Mouse (Mus musculus) hindbrain, embryonic 11.5 days (tissue): ENCODE measurements around the gene Tmem209. TPM values are rescaled to one million over a fixed set of nuclear protein-coding genes. Genes with fewer than 3 reads are reported as not detected.

Source experiments
- ATAC-seq: fragments of 200-750 bp; cut with Nextera tagmentation; 2 replicates; pipeline ENCODE4 v1.8.0; 2017; ENCODE audit warnings: mild to moderate bottlenecking, moderate TSS enrichment, moderate library complexity; ENCODE audit not compliant: low FRiP score
- DNase-seq: peaks from one replicate; pipeline ENCODE4 v3.0.0-alpha.2; 2015; ENCODE audit warnings: low spot score
- H3K27ac ChIP-seq: fragments of 300-500 bp; sonication (generic); 2 replicates; pipeline ENCODE4 v1.5.1; 2014; ENCODE audit warnings: mild to moderate bottlenecking, low read depth, low read length
- H3K27me3 ChIP-seq: fragments of 300-500 bp; sonication (generic); 2 replicates; pipeline ENCODE4 v1.6.1; 2014; ENCODE audit warnings: mild to moderate bottlenecking, low read length, moderate library complexity, mixed read lengths; ENCODE audit not compliant: control insufficient read depth, insufficient read depth
- H3K36me3 ChIP-seq: fragments of 300-500 bp; sonication (generic); 2 replicates; pipeline ENCODE4 v1.6.1; 2014; ENCODE audit warnings: mild to moderate bottlenecking, low read length, moderate library complexity, mixed read lengths; ENCODE audit not compliant: control insufficient read depth, insufficient read depth
- H3K4me1 ChIP-seq: fragments of 300-500 bp; sonication (generic); replicated peaks from 2 replicates; pipeline ENCODE4 v1.6.1; 2014; ENCODE audit warnings: low read length, mixed read lengths; ENCODE audit not compliant: control insufficient read depth, insufficient read depth
- H3K4me2 ChIP-seq: fragments of 300-500 bp; sonication (generic); replicated peaks from 2 replicates; pipeline ENCODE4 v1.6.1; 2014; ENCODE audit warnings: mild to moderate bottlenecking, low read depth, low read length
- H3K4me3 ChIP-seq: fragments of 300-500 bp; sonication (generic); 2 replicates; pipeline ENCODE4 v1.5.1; 2014; ENCODE audit warnings: low read depth, low read length
- H3K9ac ChIP-seq: fragments of 300-500 bp; sonication (generic); 2 replicates; pipeline ENCODE4 v1.6.1; 2014; ENCODE audit warnings: low read depth, low read length
- H3K9me3 ChIP-seq: fragments of 300-500 bp; sonication (generic); 2 replicates; pipeline ENCODE4 v1.6.1; 2016; ENCODE audit warnings: low read length; ENCODE audit not compliant: control insufficient read depth
- WGBS: fragments of 180-500 bp; shearing (Covaris S2); extraction: QIAGEN DNeasy Blood & Tissue Kit; methylation state at CpG from one replicate; pipeline ENCODE4 v1.1.7; 2014; 5-methylcytosine and 5-hydroxymethylcytosine counted together
- polyA plus RNA-seq: library from polyadenylated mRNA; unstranded; fragments of >200 nt; fragmentation: Nextera tagmentation; extraction: Ambion mirVana; gene quantifications from 2 replicates; pipeline ENCODE4 v1.2.1, GENCODE M21; 2014

The Tmem209 gene
- polyA plus RNA-seq, 1 experiment from 2014 or later, result 47.9 TPM

DNA sequence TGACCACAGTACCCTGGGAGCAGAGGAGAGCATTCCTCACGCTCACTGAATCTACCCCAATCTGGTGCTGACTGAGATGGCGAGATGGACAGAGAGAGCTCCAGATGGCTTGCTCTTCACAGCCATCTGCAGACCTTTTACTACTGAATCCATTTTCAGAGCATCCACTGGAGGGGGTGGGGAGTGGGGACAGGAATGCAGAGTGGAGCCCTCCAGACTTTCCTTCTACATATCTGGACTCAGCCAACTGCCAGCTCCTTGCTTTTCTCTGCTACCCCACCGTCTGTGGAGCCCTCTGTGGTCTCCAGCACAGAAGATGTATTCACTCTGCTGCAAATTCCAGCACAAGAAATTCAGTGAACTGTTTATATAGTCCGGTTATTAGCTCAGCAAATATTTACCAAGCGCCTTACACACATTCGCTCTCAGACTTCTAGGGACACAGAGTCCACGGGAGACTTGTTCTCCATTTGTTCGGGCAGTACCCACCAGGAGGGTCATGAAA is 32.3 kb downstream of the Tmem209 start:
- Histone ChIP-seq H3K27ac (no peak overlapping the region), H3K4me1 (no peaks in the 10 kb centered on the region), H3K27me3 (no peaks in the 10 kb centered on the region), H3K4me2 (no peak overlapping the region), H3K9me3 (no peaks in the 10 kb centered on the region), H3K4me3 (no peak overlapping the region), H3K9ac (no peak overlapping the region), H3K36me3 (no peaks in the 10 kb centered on the region)
- DNase-seq (no peak), ATAC-seq (no peak)
- WGBS, result 81% methylated on average over 8 of the region's 8 CpGs

DNA sequence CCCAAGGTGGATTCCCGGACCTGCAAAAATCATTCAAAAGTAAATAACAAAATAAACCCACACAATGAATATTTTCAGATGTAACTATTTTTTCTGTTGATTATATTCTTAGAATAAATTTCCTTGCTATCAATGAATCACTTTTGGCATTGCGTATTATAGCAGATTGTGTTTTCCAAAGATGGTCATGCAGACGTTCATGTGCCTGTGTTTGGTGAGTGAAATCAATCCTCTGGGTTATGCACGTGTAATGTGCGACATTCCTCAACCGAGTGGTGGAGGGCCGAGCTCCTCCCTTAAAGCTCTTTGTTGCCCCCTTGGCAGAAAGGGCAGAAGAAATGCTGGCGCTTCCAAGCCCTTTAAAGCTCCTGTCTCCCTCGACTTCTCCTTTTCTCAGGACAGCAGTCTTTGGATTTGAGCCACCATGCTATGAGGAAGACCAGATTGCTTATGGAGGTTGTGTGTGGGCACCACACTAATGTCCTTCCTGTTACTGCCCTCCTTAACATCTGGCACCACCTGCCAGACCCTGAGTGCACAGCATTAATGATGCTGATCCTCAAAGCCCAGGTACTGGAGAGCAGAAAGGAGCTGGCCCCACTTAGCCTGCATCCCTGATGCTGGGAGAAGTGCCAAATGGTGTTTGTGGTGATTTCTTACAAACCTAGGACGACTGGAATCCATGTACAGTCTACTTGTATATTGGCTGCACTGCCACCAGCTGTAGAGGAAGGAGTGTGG is 33.4 kb downstream of the Tmem209 start:
- no peaks in the 10 kb centered on the region for H3K9me3 ChIP-seq
- no peaks in the 10 kb centered on the region for H3K36me3 ChIP-seq
- DNase-seq (no peak), ATAC-seq (no peak)
- no peaks in the 10 kb centered on the region for H3K4me1 ChIP-seq
- no peaks in the 10 kb centered on the region for H3K27me3 ChIP-seq
- no peak overlapping the region for H3K9ac ChIP-seq
- no peak overlapping the region for H3K27ac ChIP-seq
- H3K4me3 ChIP-seq, result no peak overlapping the region
- 78% methylated on average over 10 of the region's 10 CpGs for WGBS
- no peak overlapping the region for H3K4me2 ChIP-seq

DNA sequence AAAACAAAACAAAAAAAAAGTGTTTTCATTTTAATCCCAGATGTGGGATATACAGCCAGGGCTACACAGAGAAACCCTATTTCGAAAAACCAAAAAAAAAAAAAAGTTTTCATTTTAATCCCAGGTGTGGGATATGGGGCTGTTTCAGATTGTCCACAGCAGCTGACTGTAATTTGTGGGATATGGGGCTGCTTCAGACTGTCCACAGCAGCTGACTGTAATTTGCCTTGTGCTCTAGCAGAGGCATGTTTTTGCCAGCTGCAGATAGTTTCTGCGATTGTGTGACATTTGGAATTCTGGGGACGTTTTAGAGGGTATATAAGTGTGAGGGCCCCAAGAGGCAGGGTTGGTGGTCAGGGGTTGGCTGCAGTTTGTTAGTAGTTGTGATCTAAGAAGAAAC is 37.9 kb downstream of the Tmem209 start:
- no peaks in the 10 kb centered on the region for H3K9me3 ChIP-seq
- no peaks in the 10 kb centered on the region for H3K36me3 ChIP-seq
- H3K9ac ChIP-seq, result no peak overlapping the region
- H3K27ac ChIP-seq, result no peak overlapping the region
- 72% methylated on average over 3 of the region's 3 CpGs for WGBS
- DNase-seq (no peak), ATAC-seq (no peak)
- no peak overlapping the region for H3K4me2 ChIP-seq
- no peaks in the 10 kb centered on the region for H3K27me3 ChIP-seq
- no peaks in the 10 kb centered on the region for H3K4me1 ChIP-seq
- H3K4me3 ChIP-seq, result no peak overlapping the region

DNA sequence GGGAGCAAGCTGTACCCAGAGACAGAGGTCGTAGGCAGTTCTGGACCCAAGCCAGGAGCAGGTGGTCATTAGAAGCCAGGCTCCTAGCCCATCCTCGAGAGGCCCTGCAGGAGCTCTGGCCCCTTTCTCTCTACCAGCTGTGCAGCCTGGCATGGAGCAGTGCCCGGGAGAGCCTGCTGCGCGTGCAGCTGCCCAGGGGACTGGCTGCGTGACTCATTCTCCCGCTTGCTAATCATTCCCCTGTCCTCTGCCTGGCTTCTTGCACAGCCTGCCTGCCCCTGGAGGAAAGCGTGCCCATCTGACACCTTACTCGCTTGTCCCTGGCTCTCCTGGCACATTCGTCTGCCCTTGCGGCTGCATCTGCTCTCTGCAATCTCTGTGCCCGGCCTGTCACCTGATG is 40.2 kb downstream of the Tmem209 start:
- Histone ChIP-seq H3K9ac (no peak overlapping the region), H3K4me2 (no peak overlapping the region), H3K27ac (no peak overlapping the region), H3K36me3 (no peaks in the 10 kb centered on the region), H3K27me3 (no peaks in the 10 kb centered on the region), H3K9me3 (no peaks in the 10 kb centered on the region), H3K4me1 (no peaks in the 10 kb centered on the region), H3K4me3 (no peak overlapping the region)
- no peak for DNase-seq
- ATAC-seq, result no peak
- WGBS, result 83% methylated on average over 12 of the region's 12 CpGs

DNA sequence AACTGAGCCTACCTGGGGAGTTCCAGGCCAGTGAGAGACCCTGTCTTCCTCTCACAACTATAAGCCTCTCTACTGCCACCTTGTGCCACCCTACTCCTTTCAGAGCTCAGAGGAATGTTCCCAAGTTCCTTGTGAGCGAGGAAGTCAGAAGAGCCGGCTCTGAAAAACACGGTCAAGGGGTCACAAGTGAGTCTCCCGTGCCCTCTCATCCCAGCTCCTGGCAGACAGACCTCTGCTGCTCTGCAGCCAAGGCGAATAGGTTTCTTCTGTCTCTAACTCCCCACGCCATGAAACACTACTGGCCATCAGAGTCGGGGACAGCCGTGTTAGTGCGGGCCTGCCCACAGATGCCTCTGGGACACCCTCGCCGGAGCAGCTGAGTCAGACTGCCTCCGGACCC is 40.9 kb downstream of the Tmem209 start:
- Histone ChIP-seq H3K4me2 (no peak overlapping the region), H3K9me3 (no peaks in the 10 kb centered on the region), H3K27ac (no peak overlapping the region), H3K36me3 (no peaks in the 10 kb centered on the region), H3K4me3 (no peak overlapping the region), H3K9ac (no peak overlapping the region), H3K27me3 (no peaks in the 10 kb centered on the region), H3K4me1 (no peaks in the 10 kb centered on the region)
- 54% methylated on average over 12 of the region's 12 CpGs for WGBS
- ATAC-seq (no peak), DNase-seq (peak; percentile 51)

DNA sequence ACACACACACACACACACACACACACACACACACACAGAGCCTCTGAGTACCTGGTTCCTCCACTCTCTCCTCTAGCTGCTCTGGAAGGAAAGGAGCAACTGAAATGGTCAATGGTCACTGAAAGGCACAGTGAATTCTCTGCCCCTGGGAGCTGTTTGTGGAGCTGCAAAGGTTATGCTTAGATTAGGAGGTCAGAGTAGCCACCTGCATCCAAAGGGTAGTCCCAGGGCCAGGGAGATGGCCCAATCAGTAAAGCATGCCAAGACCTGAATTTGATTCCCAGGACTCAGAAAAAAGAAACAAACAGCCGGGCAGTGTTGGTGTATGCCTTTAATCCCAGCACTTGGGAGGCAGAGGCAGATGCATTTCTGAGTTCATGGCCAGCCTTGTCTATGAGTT is 41.5 kb downstream of the Tmem209 start:
- DNase-seq (no peak), ATAC-seq (no peak)
- Histone ChIP-seq H3K4me1 (no peaks in the 10 kb centered on the region), H3K36me3 (no peaks in the 10 kb centered on the region), H3K4me2 (no peak overlapping the region), H3K9me3 (no peaks in the 10 kb centered on the region), H3K27me3 (no peaks in the 10 kb centered on the region), H3K4me3 (no peak overlapping the region), H3K27ac (no peak overlapping the region), H3K9ac (no peak overlapping the region)
- 81% methylated on average over 1 of the region's 1 CpGs for WGBS

DNA sequence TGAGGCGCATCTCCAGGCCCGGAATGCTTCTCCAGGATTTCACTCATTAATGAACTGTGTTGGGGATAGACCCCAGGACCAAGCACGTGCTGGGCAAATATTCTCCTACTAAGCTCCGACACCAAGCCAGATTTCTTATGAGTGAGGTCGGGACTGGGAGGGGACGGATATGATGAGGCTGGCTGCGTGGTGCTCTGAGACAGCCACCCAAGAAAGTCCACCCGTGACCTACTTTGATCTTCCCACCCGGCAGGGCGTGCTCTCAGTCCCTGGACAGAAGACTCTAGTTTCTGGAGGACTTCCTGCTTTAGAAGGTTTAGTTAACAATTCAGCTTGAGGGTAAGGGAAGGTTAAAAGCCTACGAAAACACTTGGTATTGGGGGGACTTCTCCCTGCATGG is 44.0 kb downstream of the Tmem209 start:
- Histone ChIP-seq H3K9me3 (no peaks in the 10 kb centered on the region), H3K4me3 (no peak overlapping the region), H3K9ac (no peak overlapping the region), H3K4me1 (peaks cover 6% of the 10 kb centered on the region), H3K36me3 (no peaks in the 10 kb centered on the region), H3K27ac (no peak overlapping the region), H3K4me2 (no peak overlapping the region), H3K27me3 (no peaks in the 10 kb centered on the region)
- DNase-seq, result no peak
- no peak for ATAC-seq
- WGBS, result 86% methylated on average over 11 of the region's 11 CpGs

DNA sequence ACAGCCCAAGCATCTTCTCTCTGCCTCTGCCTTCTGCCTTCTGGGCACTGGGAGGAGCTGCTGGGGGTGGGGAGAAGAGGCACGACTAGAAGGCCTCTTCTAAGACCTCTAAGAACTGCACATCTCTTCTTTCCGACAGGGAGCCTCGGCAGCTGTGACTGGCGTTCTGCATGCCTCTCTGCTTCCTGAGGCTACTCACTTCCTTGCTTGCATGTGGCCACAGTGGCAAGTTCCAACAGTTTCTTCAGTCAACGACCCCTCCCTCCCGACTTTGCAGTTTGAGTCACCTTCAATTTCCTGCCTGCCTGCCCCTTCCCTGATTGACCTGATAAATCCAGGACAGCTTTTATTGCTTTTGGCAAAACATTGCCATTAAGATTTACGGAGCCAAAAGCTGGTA is 46.8 kb downstream of the Tmem209 start:
- no peak overlapping the region for H3K4me2 ChIP-seq
- no peak overlapping the region for H3K4me3 ChIP-seq
- 50% methylated on average over 7 of the region's 7 CpGs for WGBS
- H3K27ac ChIP-seq, result no peak overlapping the region
- ATAC-seq, result no peak
- no peaks in the 10 kb centered on the region for H3K27me3 ChIP-seq
- H3K9ac ChIP-seq, result no peak overlapping the region
- DNase-seq, result no peak
- no peaks in the 10 kb centered on the region for H3K36me3 ChIP-seq
- H3K9me3 ChIP-seq, result no peaks in the 10 kb centered on the region
- peaks cover 11% of the 10 kb centered on the region for H3K4me1 ChIP-seq

DNA sequence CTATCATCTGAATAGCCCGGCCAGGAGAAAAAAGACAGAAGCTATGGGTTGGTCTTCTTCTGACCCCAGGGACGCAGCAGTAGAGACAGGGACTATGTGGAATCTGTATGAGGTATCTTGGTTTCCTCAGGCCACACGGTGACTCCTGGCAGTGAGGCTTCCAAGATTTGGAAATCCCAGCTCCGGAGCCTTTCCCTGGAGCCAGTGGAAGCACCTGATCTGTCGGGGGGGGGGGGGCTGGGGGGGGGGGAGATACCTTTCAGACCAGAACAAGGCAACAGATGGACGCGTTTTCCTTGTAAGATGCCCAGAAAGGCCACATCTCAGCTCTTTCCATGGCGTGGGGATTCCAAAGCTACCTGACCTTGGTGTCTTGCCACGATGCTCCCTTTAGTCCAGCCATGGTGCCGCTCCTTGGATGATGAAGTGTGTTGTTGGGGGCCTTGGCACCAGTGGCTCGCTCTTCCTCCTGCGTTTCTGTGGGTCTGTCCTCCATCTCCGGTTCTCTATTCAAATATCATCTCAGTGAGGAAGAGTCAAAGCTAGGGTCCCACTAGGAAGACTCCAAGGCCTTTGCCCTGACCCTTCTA is 47.7 kb downstream of the Tmem209 start:
- ATAC-seq (no peak), DNase-seq (no peak)
- Histone ChIP-seq H3K4me1 (peaks cover 11% of the 10 kb centered on the region), H3K36me3 (no peaks in the 10 kb centered on the region), H3K4me2 (no peak overlapping the region), H3K9me3 (no peaks in the 10 kb centered on the region), H3K4me3 (no peak overlapping the region), H3K27ac (no peak overlapping the region), H3K27me3 (no peaks in the 10 kb centered on the region), H3K9ac (no peak overlapping the region)
- WGBS, result 87% methylated on average over 13 of the region's 13 CpGs
